7 mouse cellular contexts compared by ENCODE assay signal in the genomic region with DNA sequence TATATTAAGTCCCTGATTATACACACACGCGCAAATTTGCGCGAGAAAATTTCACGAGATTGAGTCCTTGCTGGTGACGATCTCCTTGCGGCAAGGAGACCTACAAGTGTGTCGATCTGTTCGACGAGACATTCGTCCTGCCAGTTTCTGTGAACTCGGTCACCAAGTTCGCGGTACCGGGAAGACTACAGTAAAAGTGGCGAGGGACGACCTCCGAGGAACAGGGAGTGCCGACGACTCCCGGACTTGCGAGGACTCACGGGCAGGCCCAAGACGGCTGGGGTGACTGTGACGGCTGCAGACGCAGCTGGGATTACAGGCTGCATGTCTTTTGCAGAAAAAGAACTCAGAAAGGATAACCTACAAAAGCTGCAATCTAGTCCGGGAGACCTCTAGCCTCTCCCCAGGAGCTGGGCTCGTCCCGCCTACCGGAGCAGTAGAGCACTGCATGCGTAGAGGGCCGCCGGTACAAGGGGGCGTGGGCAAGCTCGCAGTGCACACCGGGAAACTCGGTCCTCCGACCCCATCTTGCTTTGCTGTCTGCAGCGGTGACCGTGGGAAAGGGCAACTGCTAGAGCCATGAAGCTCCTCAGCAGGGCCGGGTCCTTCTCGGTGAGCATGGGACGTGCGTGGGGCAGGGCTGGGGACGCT. TPM values are rescaled to one million over a fixed set of nuclear protein-coding genes. Genes with fewer than 3 reads are reported as not detected.
A peak's percentile ranks its signal among the peaks of the same experiment; 100 is the strongest.
DNase-seq lines count a peak whose midpoint lies in the region; ATAC-seq lines count a peak whose summit lies in the region.

A gene (plus strand): TSS at position 466 of the 651 bp plus-strand sequence.

- H3K4me1 ChIP-seq in intestine, embryonic 16.5 days (ENCODE audit: control insufficient read depth, insufficient read depth, low read length), result peaks cover 8% of the 10 kb centered on the region
- peaks cover 12% of the 10 kb centered on the region for H3K4me1 ChIP-seq in midbrain, embryonic 11.5 days (ENCODE audit: control insufficient read depth, insufficient read depth, low read length)

- peaks cover 3% of the 10 kb centered on the region for H3K36me3 ChIP-seq in intestine, embryonic 16.5 days (ENCODE audit: control insufficient read depth, insufficient read depth, low read length)
- H3K36me3 ChIP-seq in midbrain, embryonic 11.5 days (ENCODE audit: control insufficient read depth, insufficient read depth, low read length), result no peaks in the 10 kb centered on the region

- peak; percentile 100 for ATAC-seq in intestine, embryonic 16.5 days
- peak; percentile 100 for ATAC-seq in midbrain, embryonic 11.5 days (ENCODE audit: low FRiP score)

- DNase-seq in adrenal gland, adult 2 months, result peak; percentile 92
- peak; percentile 82 for DNase-seq in embryo, embryonic 11.5 days (ENCODE audit: low read depth, low spot score)
- DNase-seq in gastrocnemius, postnatal 4 days (ENCODE audit: low spot score in 2 of 2), result peak; percentile 71 to 88
- peak; percentile 85 to 88 for DNase-seq in left cerebral cortex, postnatal 36 days (ENCODE audit: low spot score in 2 of 2)
- DNase-seq in midbrain, embryonic 11.5 days (ENCODE audit: low spot score, missing footprints), result peak; percentile 97
- DNase-seq in skeletal muscle tissue, adult 2 months (ENCODE audit: low read depth, low spot score), result peak; percentile 83

- no peaks in the 10 kb centered on the region for H3K27me3 ChIP-seq in intestine, embryonic 16.5 days (replicated peaks; ENCODE audit: control insufficient read depth, insufficient read depth, low read length)
- no peaks in the 10 kb centered on the region for H3K27me3 ChIP-seq in midbrain, embryonic 11.5 days (ENCODE audit: control insufficient read depth, insufficient read depth, low read length)

- H3K9ac ChIP-seq in intestine, embryonic 16.5 days (ENCODE audit: low read depth, low read length), result peak within 1 kb of the TSS; percentile 99
- peak within 1 kb of the TSS; percentile 92 for H3K9ac ChIP-seq in midbrain, embryonic 11.5 days (ENCODE audit: low read length)

- under 1% methylated on average over 45 of the region's 45 CpGs for WGBS in intestine, embryonic 16.5 days
- under 1% methylated on average over 45 of the region's 45 CpGs for WGBS in midbrain, embryonic 11.5 days

- H3K27ac ChIP-seq in intestine, embryonic 16.5 days (ENCODE audit: low read length), result peak within 1 kb of the TSS; percentile 98
- peak within 1 kb of the TSS; percentile 80 for H3K27ac ChIP-seq in midbrain, embryonic 11.5 days (ENCODE audit: low read depth, low read length)

- H3K4me3 ChIP-seq in intestine, embryonic 16.5 days (ENCODE audit: low read length), result peak within 1 kb of the TSS; percentile 89
- H3K4me3 ChIP-seq in midbrain, embryonic 11.5 days (ENCODE audit: low read depth, low read length), result peak within 1 kb of the TSS; percentile 91

- intact Hi-C loops in left cerebral cortex, postnatal 36 days (cut with DNase I), result loop anchor here (5.0 to 10.0 kb wide), 3 partner anchors 190 to 913 kb away; a partner anchor contains a TSS

- no peaks in the 10 kb centered on the region for H3K9me3 ChIP-seq in intestine, embryonic 16.5 days (ENCODE audit: control insufficient read depth, low read length)
- no peaks in the 10 kb centered on the region for H3K9me3 ChIP-seq in midbrain, embryonic 11.5 days (ENCODE audit: control insufficient read depth, low read length)

- H3K4me2 ChIP-seq in intestine, embryonic 16.5 days (ENCODE audit: low read depth, low read length), result peak within 1 kb of the TSS; percentile 71
- H3K4me2 ChIP-seq in midbrain, embryonic 11.5 days, result peak within 1 kb of the TSS; percentile 80

RNA-seq across cellular contexts. Expression of the gene that starts here (rescaled TPM):
- 100 to 1,000 TPM; 350 to 468 TPM for total RNA-seq in adrenal gland, adult 2 months (2021)
- 29.6 and 34.2 TPM in 2 replicates for polyA plus RNA-seq in adrenal gland, adult 2 months (2012; rRNA removed)
- 100 to 1,000 TPM; 395 to 428 TPM for total RNA-seq in gastrocnemius, postnatal 4 days (2021)
- polyA plus RNA-seq in intestine, embryonic 16.5 days (2015; fragmentation: Nextera tagmentation; extraction: Ambion mirVana), result 339 and 345 TPM in 2 replicates
- 100 to 1,000 TPM; 212 to 238 TPM for total RNA-seq in left cerebral cortex, postnatal 36 days (2021)
- polyA plus RNA-seq in midbrain, embryonic 11.5 days (2014; fragmentation: Nextera tagmentation; extraction: Ambion mirVana), result 201 and 211 TPM in 2 replicates

Comparison
In these comparisons a context has a peak if more than half of its experiments do, and no peak if none do; other contexts are left out.
1. Peak in every context shown above with its lines: DNase-seq, ATAC-seq, H3K4me3 ChIP-seq and H3K27ac ChIP-seq.